Mouse (Mus musculus) embryo, embryonic 10.5 days (tissue): ENCODE data around the gene Ifngr2.
"Not testable (repeated sequence)": the region's sequence is repeated elsewhere in the genome, so short reads cannot be mapped to it uniquely, and the experiment has no call there.

Experiments
- DNase-seq: peaks from one replicate; pipeline ENCODE4 v3.0.0-alpha.2; 2015; ENCODE audit warnings: low spot score

Ifngr2 gene

GRCm38 (mm10) chr16:91546836-91547741 is at the start of gene Ifngr2:
TSS of gene Ifngr2 (plus strand) at chr16:91547072.
- peak; percentile 56 for DNase-seq

- no peak for DNase-seq
These were observed 48.8 kb upstream of the Ifngr2 start for GRCm38 (mm10) chr16:91498041-91498440.

- DNase-seq, result no peak
These were observed 42.2 kb upstream of the Ifngr2 start for GRCm38 (mm10) chr16:91504701-91505100.

GRCm38 (mm10) chr16:91505116-91505601 is 41.7 kb upstream of the Ifngr2 start:
- DNase-seq, result no peak

- DNase-seq, result no peak
These were observed 40.5 kb upstream of the Ifngr2 start for GRCm38 (mm10) chr16:91506396-91506795.

- peak; percentile 90 for DNase-seq
These were observed 34.6 kb upstream of the Ifngr2 start for GRCm38 (mm10) chr16:91512161-91512787.

GRCm38 (mm10) chr16:91513099-91513498 is 33.8 kb upstream of the Ifngr2 start:
- no peak for DNase-seq

GRCm38 (mm10) chr16:91517020-91517419 is 29.9 kb upstream of the Ifngr2 start:
- DNase-seq, result no peak

GRCm38 (mm10) chr16:91522040-91522439 is 24.8 kb upstream of the Ifngr2 start:
- no peak for DNase-seq

GRCm38 (mm10) chr16:91522479-91523309 is 24.2 kb upstream of the Ifngr2 start:
- DNase-seq, result no peak

GRCm38 (mm10) chr16:91524206-91524605 is 22.7 kb upstream of the Ifngr2 start:
- no peak for DNase-seq

GRCm38 (mm10) chr16:91526274-91526673 is 20.6 kb upstream of the Ifngr2 start:
- no peak for DNase-seq

- DNase-seq, result no peak
These were observed 19.8 kb upstream of the Ifngr2 start for GRCm38 (mm10) chr16:91527051-91527450.

GRCm38 (mm10) chr16:91527500-91527899 is 19.4 kb upstream of the Ifngr2 start:
- no peak for DNase-seq

GRCm38 (mm10) chr16:91528578-91528977 is 18.3 kb upstream of the Ifngr2 start:
- DNase-seq, result no peak

- DNase-seq, result not testable (repeated sequence)
These were observed 16.0 kb upstream of the Ifngr2 start for GRCm38 (mm10) chr16:91530830-91531229.

GRCm38 (mm10) chr16:91531856-91532255 is 15.0 kb upstream of the Ifngr2 start:
- no peak for DNase-seq

GRCm38 (mm10) chr16:91532429-91532828 is 14.4 kb upstream of the Ifngr2 start:
- DNase-seq, result no peak

- no peak for DNase-seq
These were observed 13.5 kb upstream of the Ifngr2 start for GRCm38 (mm10) chr16:91533097-91534001.

- DNase-seq, result peak; percentile 89
These were observed 12.4 kb upstream of the Ifngr2 start for GRCm38 (mm10) chr16:91534477-91534876.

GRCm38 (mm10) chr16:91534888-91535287 is 12.0 kb upstream of the Ifngr2 start:
- no peak for DNase-seq
